Mouse (Mus musculus) heart, embryonic 13.5 days (tissue): ENCODE data around the gene Scarb1. TPM values are rescaled to one million over a fixed set of nuclear protein-coding genes. Genes with fewer than 3 reads are reported as not detected.

ENCODE experiments used
- ATAC-seq: fragments of 200-750 bp; cut with Nextera tagmentation; 2 replicates; pipeline ENCODE4 v1.8.0; 2017; ENCODE audit warnings: moderate TSS enrichment; ENCODE audit not compliant: insufficient number of reproducible peaks, low FRiP score, low TSS enrichment; ENCODE audit errors: extremely low read depth
- H3K27ac ChIP-seq: fragments of 300-500 bp; sonication (generic); replicated peaks from 2 replicates; pipeline ENCODE4 v1.5.1; 2015; ENCODE audit warnings: moderate library complexity, mild to moderate bottlenecking, inconsistent platforms
- H3K27me3 ChIP-seq: fragments of 300-500 bp; sonication (generic); replicated peaks from 2 replicates; pipeline ENCODE4 v1.6.1; 2015; ENCODE audit warnings: mild to moderate bottlenecking, inconsistent platforms
- H3K36me3 ChIP-seq: fragments of 300-500 bp; sonication (generic); 2 replicates; pipeline ENCODE4 v1.6.1; 2015; ENCODE audit warnings: mild to moderate bottlenecking, inconsistent platforms
- H3K4me1 ChIP-seq: fragments of 300-500 bp; sonication (generic); 2 replicates; pipeline ENCODE4 v1.6.1; 2015; ENCODE audit warnings: inconsistent platforms
- H3K4me2 ChIP-seq: fragments of 300-500 bp; sonication (generic); 2 replicates; pipeline ENCODE4 v1.6.1; 2015; ENCODE audit warnings: inconsistent platforms, mild to moderate bottlenecking, moderate library complexity
- H3K4me3 ChIP-seq: fragments of 300-500 bp; sonication (generic); 2 replicates; pipeline ENCODE4 v1.5.1; 2015; ENCODE audit warnings: moderate library complexity, mild to moderate bottlenecking, inconsistent platforms
- H3K9ac ChIP-seq: fragments of 300-500 bp; sonication (generic); 2 replicates; pipeline ENCODE4 v1.6.1; 2015; ENCODE audit warnings: inconsistent platforms, mild to moderate bottlenecking, moderate library complexity
- H3K9me3 ChIP-seq: fragments of 300-500 bp; sonication (generic); 2 replicates; pipeline ENCODE4 v1.6.1; 2016; ENCODE audit warnings: inconsistent platforms
- WGBS: fragments of 180-500 bp; shearing (Covaris S2); methylation state at CpG from one replicate; pipeline ENCODE4 v1.1.7; 2015; ENCODE audit warnings: mixed read lengths; 5-methylcytosine and 5-hydroxymethylcytosine counted together
- polyA plus RNA-seq: library from polyadenylated mRNA; unstranded; fragments of >200 nt; fragmentation: Nextera tagmentation; extraction: Ambion mirVana; gene quantifications from 2 replicates; pipeline ENCODE4 v1.2.1, GENCODE M21; 2015

Scarb1 gene
- polyA plus RNA-seq, 1 experiment from 2014 or later: 69.7 TPM

DNA sequence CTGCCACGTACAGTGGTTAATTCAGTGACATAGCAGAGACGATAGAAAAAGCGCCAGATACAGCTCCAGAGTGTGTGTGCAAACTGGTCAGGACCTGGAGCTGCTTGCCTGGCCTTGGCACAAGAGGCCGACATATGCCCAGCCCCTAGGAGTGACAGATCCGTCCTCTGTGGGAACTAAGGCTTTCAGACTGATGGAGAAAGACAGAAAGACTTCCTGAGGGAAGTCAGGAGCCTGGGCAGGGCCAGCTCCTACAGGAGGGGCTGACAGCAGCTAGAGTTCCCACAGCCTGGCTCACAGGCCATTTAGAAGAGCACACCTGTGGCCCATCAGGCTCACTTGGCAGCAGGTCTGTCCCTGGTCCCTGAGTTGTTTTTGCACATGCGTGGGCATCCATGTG is 63.6 kb downstream of the Scarb1 start:
- Histone ChIP-seq H3K9ac (no peak overlapping the region), H3K27me3 (no peaks in the 10 kb centered on the region), H3K9me3 (no peaks in the 10 kb centered on the region), H3K27ac (no peak overlapping the region), H3K4me1 (peaks cover 48% of the 10 kb centered on the region), H3K36me3 (peaks cover 25% of the 10 kb centered on the region), H3K4me3 (no peak overlapping the region), H3K4me2 (no peak overlapping the region)
- no peak for ATAC-seq
- WGBS: 88% methylated on average over 6 of the region's 6 CpGs

DNA sequence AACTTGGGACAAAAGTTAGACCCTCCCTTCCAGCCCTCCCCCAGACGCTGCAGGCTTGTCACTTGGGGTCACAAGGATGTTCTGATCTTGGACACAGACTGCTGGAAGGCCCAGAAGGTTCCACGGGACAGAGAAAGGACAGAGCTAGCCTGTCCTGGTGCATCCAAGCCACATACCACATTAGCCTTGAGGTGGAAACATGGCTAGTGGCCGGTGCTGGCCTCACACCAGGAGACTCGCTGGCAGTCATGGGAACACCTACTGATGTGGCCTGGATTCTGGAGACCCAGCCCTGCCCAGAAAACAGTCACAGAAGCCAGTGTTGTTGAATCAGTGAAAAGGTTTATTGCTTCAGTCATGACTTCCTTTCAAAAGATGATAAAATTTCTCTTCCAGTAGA is 64.1 kb downstream of the Scarb1 start:
- H3K9ac ChIP-seq: no peak overlapping the region
- 81% methylated on average over 4 of the region's 4 CpGs for WGBS
- no peaks in the 10 kb centered on the region for H3K9me3 ChIP-seq
- no peak overlapping the region for H3K27ac ChIP-seq
- no peak overlapping the region for H3K4me2 ChIP-seq
- peaks cover 46% of the 10 kb centered on the region for H3K4me1 ChIP-seq
- H3K4me3 ChIP-seq: no peak overlapping the region
- H3K27me3 ChIP-seq: no peaks in the 10 kb centered on the region
- H3K36me3 ChIP-seq: peaks cover 21% of the 10 kb centered on the region
- no peak for ATAC-seq

DNA sequence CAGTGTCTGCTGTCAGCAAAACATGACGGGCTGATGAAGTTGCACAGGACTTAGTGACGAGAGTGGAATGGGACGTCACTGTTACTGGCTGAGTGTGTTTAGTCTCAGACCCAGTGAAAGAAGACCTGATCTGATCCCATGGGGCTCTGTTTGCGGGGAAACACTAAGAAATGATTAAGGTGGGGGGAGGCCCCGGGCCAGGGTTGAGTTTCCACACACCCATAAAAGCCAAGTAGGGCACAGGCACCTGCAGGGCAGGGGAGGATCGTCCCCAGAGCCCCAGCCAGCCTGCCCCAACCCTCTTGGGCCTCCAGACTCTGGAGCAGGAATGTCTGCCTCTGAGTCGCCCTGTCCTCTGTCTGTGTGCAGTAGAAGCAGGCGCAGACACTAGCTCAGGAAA is 65.6 kb downstream of the Scarb1 start:
- no peaks in the 10 kb centered on the region for H3K9me3 ChIP-seq
- H3K36me3 ChIP-seq: peaks cover 16% of the 10 kb centered on the region
- WGBS: 49% methylated on average over 8 of the region's 8 CpGs
- H3K9ac ChIP-seq: peak overlapping the region; percentile 38; the same call in 1 of the 2 replicates
- no peak for ATAC-seq
- H3K27ac ChIP-seq: peak overlapping the region; percentile 65
- no peaks in the 10 kb centered on the region for H3K27me3 ChIP-seq
- H3K4me3 ChIP-seq: no peak overlapping the region
- H3K4me2 ChIP-seq: no peak overlapping the region
- peaks cover 53% of the 10 kb centered on the region for H3K4me1 ChIP-seq

DNA sequence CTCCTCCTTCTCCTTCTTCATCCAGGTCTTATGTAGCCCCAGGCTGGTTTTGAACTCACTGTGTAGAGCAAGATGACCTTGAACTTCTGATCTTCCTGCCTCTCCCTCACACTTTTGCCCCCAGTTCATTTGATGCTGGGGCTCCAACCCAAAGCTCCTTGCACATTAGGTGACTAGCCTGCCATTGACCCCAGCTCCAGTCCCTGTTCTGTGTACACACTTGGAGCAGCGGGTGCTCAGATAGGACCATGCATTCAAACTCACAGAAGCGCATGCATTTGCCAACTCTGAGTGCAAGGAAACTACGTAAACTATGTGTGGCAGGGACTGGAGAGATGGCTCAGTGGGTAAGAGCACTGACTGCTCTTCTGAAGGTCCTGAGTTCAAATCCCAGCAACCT is 66.1 kb downstream of the Scarb1 start:
- peaks cover 48% of the 10 kb centered on the region for H3K4me1 ChIP-seq
- H3K9ac ChIP-seq: no peak overlapping the region
- H3K4me3 ChIP-seq: no peak overlapping the region
- peaks cover 16% of the 10 kb centered on the region for H3K36me3 ChIP-seq
- no peak overlapping the region for H3K4me2 ChIP-seq
- no peaks in the 10 kb centered on the region for H3K27me3 ChIP-seq
- no peak for ATAC-seq
- WGBS: 89% methylated on average over 3 of the region's 3 CpGs
- H3K27ac ChIP-seq: peak overlapping the region; percentile 50; the same call in 1 of the 2 replicates
- no peaks in the 10 kb centered on the region for H3K9me3 ChIP-seq

DNA sequence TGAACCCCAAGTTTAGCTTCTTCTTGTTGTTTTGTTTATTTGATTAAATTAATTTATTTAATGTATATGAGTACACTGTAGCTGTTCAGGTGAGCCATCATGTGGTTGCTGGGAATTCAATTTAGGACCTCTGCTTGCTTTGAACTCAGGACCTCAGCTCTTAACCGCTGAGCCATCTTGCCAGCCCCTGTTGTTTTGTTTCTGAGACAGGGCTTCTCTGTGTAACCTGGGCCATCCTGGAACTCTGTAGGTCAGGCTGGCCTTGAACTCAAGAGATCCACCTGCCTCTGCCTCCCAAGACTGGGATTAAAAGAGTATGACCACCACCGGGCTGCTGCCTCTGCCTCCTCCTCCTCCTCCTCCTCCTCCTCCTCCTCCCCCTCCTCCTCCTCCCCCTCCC is 66.7 kb downstream of the Scarb1 start:
- H3K4me2 ChIP-seq: peak overlapping the region; percentile 55
- WGBS: 49% methylated on average over 2 of the region's 2 CpGs
- peak overlapping the region; percentile 56 for H3K9ac ChIP-seq
- peaks cover 43% of the 10 kb centered on the region for H3K4me1 ChIP-seq
- peaks cover 16% of the 10 kb centered on the region for H3K36me3 ChIP-seq
- no peaks in the 10 kb centered on the region for H3K9me3 ChIP-seq
- H3K27ac ChIP-seq: peak overlapping the region; percentile 87
- ATAC-seq: no peak
- 0 out of 2 replicates have a peak overlapping the region, but pooled peaks have one; percentile 7 for H3K4me3 ChIP-seq
- H3K27me3 ChIP-seq: no peaks in the 10 kb centered on the region

DNA sequence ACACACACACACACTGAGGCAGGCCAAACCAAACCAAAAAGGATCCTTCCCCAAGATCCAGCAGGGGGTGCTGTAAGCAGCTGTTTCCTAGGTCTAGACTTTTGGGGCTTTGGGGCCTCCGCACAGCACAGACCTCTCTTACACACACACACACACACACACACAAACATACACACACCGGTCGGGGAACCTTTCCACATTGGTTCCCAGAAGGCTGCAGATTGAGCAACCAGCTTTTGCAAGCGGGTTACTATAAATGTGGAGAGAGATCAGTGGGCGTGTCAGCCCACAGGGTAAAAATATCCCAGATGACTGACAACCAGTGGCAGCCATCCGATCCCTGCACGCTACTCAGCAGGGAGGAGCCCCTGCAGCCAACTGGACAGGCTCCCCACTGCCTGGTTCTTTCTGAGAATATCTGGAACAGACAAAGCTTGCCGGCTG is 67.2 kb downstream of the Scarb1 start:
- peak; percentile 57; the same call in 1 of the 2 replicates for ATAC-seq
- 9% methylated on average over 8 of the region's 8 CpGs for WGBS

DNA sequence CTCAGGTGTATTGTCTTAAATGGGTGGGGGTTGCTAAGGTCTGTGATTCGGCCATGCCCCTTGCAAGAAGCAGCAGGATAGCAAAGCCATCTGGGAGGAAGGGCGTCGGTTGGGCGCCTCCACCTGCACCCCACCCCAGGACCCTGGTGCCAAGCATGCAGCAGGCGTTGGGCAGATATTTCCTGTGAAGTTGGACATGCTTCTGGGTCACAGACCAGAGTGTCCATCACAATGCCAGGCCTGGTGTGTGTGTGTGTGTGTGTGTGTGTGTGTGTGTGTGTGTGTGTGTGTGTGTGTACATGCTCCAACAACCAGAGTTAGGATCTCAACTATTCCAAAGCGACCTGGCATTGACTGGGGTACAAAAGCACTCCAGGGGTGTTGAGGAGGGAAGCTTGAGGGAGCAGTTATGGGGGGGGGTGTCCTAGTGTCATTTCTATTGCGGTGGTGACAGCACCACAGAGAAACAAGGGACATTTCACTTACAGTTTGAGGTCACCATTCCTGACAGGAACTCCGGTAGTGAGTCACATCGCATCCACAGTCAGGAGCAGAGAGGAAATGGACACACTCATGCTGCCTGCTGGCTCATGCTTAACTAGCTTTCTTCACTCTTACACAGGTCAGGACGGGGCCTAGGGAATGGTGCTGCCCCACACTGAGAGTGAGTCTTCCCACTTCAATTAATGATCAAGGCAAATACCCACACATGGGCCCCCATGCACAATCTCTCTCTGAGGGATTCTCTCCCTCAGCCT is 68.5 kb downstream of the Scarb1 start:
- Histone ChIP-seq H3K9ac (no peak overlapping the region), H3K4me1 (peaks cover 56% of the 10 kb centered on the region), H3K27me3 (no peaks in the 10 kb centered on the region), H3K36me3 (peaks cover 13% of the 10 kb centered on the region), H3K4me2 (no peak overlapping the region), H3K27ac (no peak overlapping the region), H3K4me3 (no peak overlapping the region), H3K9me3 (no peaks in the 10 kb centered on the region)
- 81% methylated on average over 10 of the region's 10 CpGs for WGBS
- ATAC-seq: no peak

More for the DNA sequence above, 67.2 kb downstream of the Scarb1 start:
- Histone ChIP-seq H3K9me3 (no peaks in the 10 kb centered on the region), H3K9ac (peak overlapping the region; percentile 56), H3K36me3 (peaks cover 16% of the 10 kb centered on the region), H3K4me1 (peaks cover 46% of the 10 kb centered on the region), H3K4me3 (peak overlapping the region; percentile 7; the same call in 1 of the 2 replicates), H3K27me3 (no peaks in the 10 kb centered on the region), H3K27ac (peak overlapping the region; percentile 87), H3K4me2 (peak overlapping the region; percentile 55)

DNA sequence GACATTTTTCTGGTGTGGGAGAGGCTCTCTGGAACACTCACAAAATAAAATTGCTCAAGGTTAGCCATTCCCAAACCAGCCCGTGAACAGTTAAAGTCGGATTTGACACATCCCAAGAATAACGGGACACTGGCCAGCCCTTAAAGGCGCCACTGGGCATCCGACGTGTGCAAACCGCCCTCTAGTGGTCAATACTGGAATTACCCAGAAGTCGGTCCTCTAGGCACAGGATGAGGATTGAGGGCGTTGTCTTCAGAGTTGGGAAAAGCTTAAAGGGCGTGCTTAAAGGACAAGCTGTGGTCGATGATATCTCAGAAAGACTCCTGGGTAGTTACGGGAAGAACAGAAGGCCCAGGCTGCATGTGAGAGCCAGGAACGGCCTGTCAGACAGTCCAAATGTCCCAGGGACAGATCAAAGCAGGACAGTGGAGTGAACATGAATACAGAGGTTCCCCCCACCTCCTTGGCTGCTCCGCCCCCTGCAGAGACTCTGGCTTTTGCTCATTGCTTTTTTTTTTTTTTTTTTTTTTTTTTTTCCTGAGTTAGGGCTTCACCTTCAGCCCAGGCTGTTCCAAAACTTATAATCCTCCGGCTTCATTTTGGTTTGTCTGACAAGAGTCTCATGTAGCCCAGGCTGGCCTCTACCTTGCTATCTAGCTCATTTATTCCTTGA is 69.2 kb downstream of the Scarb1 start:
- Histone ChIP-seq H3K27me3 (no peaks in the 10 kb centered on the region), H3K4me3 (no peak overlapping the region), H3K4me2 (no peak overlapping the region), H3K36me3 (peaks cover 5% of the 10 kb centered on the region), H3K9me3 (no peaks in the 10 kb centered on the region), H3K4me1 (peaks cover 64% of the 10 kb centered on the region), H3K27ac (no peak overlapping the region), H3K9ac (no peak overlapping the region; the same call in 1 of the 2 replicates)
- no peak for ATAC-seq
- WGBS: 12% methylated on average over 15 of the region's 15 CpGs

DNA sequence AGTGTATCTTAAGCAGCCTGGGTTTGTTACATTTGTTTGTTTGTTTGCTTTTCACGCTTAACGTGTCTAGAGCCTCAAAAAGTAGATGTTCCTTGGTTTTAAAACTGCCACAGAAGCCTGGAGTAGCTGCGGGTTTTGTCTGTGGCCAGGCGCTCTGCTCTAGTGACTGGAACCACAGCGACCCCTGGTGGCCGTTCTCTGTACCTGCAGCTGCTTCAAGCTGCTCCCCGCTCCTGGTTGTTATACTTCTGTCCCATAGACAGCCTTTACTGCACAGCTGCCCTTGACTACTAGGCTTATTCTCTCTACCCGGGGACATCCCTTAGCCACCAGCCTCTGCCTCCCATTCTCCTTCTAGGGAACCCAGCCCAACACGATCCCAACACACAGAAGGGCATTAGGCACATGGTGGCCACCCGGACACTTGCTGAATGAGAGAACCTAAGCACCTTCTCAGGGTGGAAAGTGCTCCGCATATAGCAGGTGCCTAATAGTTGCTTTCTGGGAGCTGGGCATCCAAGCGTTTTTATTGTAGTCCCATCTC is 70.2 kb downstream of the Scarb1 start:
- no peaks in the 10 kb centered on the region for H3K36me3 ChIP-seq
- H3K4me1 ChIP-seq: peaks cover 69% of the 10 kb centered on the region
- no peak for ATAC-seq

DNA sequence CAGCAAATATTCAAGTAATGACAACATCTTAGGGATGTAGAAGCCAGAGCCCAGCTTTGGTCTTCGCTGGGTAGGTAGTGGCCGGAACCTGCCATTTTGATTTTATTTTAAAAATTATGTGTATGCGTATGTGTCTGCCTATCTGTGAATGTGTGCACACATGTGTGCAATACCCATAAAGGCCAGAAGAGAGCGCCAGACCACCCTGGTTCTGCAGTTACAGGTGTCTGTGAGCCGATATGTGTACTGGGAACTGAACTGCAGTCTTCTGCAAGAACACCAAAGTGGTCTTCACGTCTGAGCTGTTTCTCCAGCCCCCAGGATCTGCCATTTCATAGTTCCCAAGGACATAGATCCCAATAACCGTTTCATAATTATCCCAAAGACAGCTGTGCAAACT is 71.1 kb downstream of the Scarb1 start:
- no peaks in the 10 kb centered on the region for H3K9me3 ChIP-seq
- H3K4me3 ChIP-seq: no peak overlapping the region
- no peaks in the 10 kb centered on the region for H3K27me3 ChIP-seq
- ATAC-seq: no peak
- H3K4me2 ChIP-seq: no peak overlapping the region
- no peak overlapping the region for H3K27ac ChIP-seq
- WGBS: 89% methylated on average over 7 of the region's 7 CpGs
- H3K9ac ChIP-seq: no peak overlapping the region
- peaks cover 72% of the 10 kb centered on the region for H3K4me1 ChIP-seq
- H3K36me3 ChIP-seq: no peaks in the 10 kb centered on the region

More for the DNA sequence above, 70.2 kb downstream of the Scarb1 start:
- 13% methylated on average over 12 of the region's 12 CpGs for WGBS
- Histone ChIP-seq H3K27ac (no peak overlapping the region), H3K27me3 (no peaks in the 10 kb centered on the region), H3K4me3 (no peak overlapping the region), H3K4me2 (no peak overlapping the region), H3K9ac (no peak overlapping the region), H3K9me3 (no peaks in the 10 kb centered on the region)

DNA sequence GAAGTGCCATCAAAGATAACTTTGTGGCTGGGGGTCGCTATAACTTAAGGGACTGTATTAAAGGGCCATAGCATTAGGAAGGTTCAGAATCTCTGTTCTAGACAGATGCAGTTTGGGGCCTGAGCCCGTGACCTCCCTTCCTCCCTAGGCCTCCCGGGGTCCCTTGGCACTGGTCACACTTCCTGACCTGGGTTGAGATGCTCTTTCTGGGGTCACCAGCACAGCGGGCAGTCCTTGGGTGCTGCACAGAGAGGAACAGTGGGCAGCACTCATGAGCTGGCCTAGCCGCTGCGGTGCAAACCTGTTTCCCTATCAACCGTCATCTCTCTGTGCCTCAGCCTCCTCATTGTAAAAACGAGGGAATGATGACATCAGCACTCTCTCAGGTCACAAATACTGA is 71.5 kb downstream of the Scarb1 start:
- no peaks in the 10 kb centered on the region for H3K36me3 ChIP-seq
- no peak overlapping the region for H3K4me2 ChIP-seq
- no peak for ATAC-seq
- peaks cover 76% of the 10 kb centered on the region for H3K4me1 ChIP-seq
- no peak overlapping the region for H3K9ac ChIP-seq
- H3K27ac ChIP-seq: no peak overlapping the region
- 81% methylated on average over 8 of the region's 8 CpGs for WGBS
- no peak overlapping the region for H3K4me3 ChIP-seq
- no peaks in the 10 kb centered on the region for H3K9me3 ChIP-seq
- H3K27me3 ChIP-seq: no peaks in the 10 kb centered on the region
